In the genomic region with DNA sequence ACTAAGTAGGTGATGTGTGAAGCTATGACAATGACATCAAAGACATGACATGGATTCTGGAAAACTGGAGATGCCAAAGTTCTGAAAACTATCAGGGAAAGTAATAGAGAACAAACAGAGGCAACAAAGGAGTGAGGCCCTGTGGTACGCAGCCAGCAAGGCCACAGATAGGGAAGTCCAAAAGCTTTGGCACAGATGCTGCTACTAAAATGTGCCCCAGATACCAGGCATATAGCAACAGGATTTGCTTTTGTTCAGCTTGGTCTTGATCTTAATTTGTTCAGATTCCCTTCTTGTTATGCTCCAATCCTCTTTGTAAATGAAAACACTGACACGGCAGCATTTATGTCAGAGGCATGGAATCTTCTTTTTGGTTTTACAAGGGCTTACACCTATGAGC, we compare ENCODE assay signal across 25 mouse cellular contexts.
"Had no signal": no experiment of that assay in that cellular context is flagged by ENCODE, and none has a peak within 500 bp of the region (broad histone marks: within the 10 kb centered on the region; RNA-seq: fewer than 3 reads in every experiment).

No protein-coding gene starts in this region.

- ATAC-seq: hindbrain, postnatal 0 days; intestine, embryonic 16.5 days; liver, embryonic 12.5 days had no signal

- H3K4me3 ChIP-seq: gastrocnemius, adult 2 months; heart, embryonic 10.5 days; heart, embryonic 12.5 days; hindbrain, embryonic 13.5 days; hindbrain, embryonic 15.5 days; kidney, embryonic 15.5 days; limb, embryonic 13.5 days; limb, embryonic 15.5 days; liver, embryonic 12.5 days had no signal

- H3K9me3 ChIP-seq: heart, embryonic 10.5 days; heart, embryonic 12.5 days; hindbrain, embryonic 13.5 days; hindbrain, embryonic 15.5 days; kidney, embryonic 15.5 days; limb, embryonic 13.5 days; limb, embryonic 15.5 days; liver, embryonic 12.5 days had no signal

- H3K9ac ChIP-seq: heart, embryonic 12.5 days; hindbrain, embryonic 13.5 days; hindbrain, embryonic 15.5 days; kidney, embryonic 15.5 days; limb, embryonic 13.5 days; limb, embryonic 15.5 days; liver, embryonic 12.5 days; liver, embryonic 14.5 days had no signal

- DNase-seq: gastrocnemius, adult 2 months; gastrocnemius, postnatal 10 days; gastrocnemius, postnatal 25 days; heart, postnatal 10 days; heart, postnatal 4 days; kidney, adult 11 months; kidney, adult 2 months; kidney, adult 9 months; kidney, postnatal 14 days; kidney, postnatal 36 days; layer of hippocampus, adult 9-11 months; layer of hippocampus, postnatal 36 days; left cerebral cortex, postnatal 4 days had no signal

- H3K4me1 ChIP-seq: heart, embryonic 10.5 days; heart, embryonic 12.5 days; hindbrain, embryonic 13.5 days; hindbrain, embryonic 15.5 days; kidney, embryonic 15.5 days; limb, embryonic 13.5 days; limb, embryonic 15.5 days; liver, embryonic 12.5 days had no signal

- H3K4me2 ChIP-seq: heart, embryonic 12.5 days; hindbrain, embryonic 13.5 days; hindbrain, embryonic 15.5 days; kidney, embryonic 15.5 days; limb, embryonic 13.5 days; limb, embryonic 15.5 days; liver, embryonic 12.5 days had no signal

- H3K36me3 ChIP-seq: heart, embryonic 10.5 days; heart, embryonic 12.5 days; hindbrain, embryonic 13.5 days; hindbrain, embryonic 15.5 days; kidney, embryonic 15.5 days; limb, embryonic 13.5 days; limb, embryonic 15.5 days; liver, embryonic 12.5 days had no signal

- H3K27me3 ChIP-seq: heart, embryonic 12.5 days; hindbrain, embryonic 13.5 days; hindbrain, embryonic 15.5 days; kidney, embryonic 15.5 days; limb, embryonic 13.5 days; limb, embryonic 15.5 days; liver, embryonic 12.5 days had no signal

- H3K27ac ChIP-seq: gastrocnemius, adult 2 months; heart, embryonic 10.5 days; hindbrain, embryonic 13.5 days; hindbrain, embryonic 15.5 days; hindbrain, postnatal 0 days; kidney, embryonic 15.5 days; kidney, postnatal 0 days; limb, embryonic 13.5 days; limb, embryonic 15.5 days; liver, embryonic 12.5 days; liver, embryonic 14.5 days had no signal
